Mouse (Mus musculus) erythroid progenitor cell, adult 5-6 weeks (primary cell): ENCODE data around the gene 2310039H08Rik. TPM values are rescaled to one million over a fixed set of nuclear protein-coding genes. Genes with fewer than 3 reads are reported as not detected.

Experiments
- ATAC-seq: replicated peaks from 2 replicates; pipeline ENCODE4 v1.8.0; 2016; ENCODE audit warnings: moderate number of reproducible peaks, mild to moderate bottlenecking, moderate TSS enrichment, inconsistent platforms; ENCODE audit not compliant: poor library complexity, low FRiP score, severe bottlenecking
- total RNA-seq, 2 experiments: library from RNA; stranded (forward) in 1 of 2; stranded (reverse) in 1 of 2; fragments of 150-400 nt in 1 of 2; fragments of 186-747, 209-891 nt in 1 of 2; gene quantifications; 2 replicates each; pipeline versions ENCODE4 v1.2.3 to v1.2.4; 2015 to 2017; ENCODE audit warnings: low replicate concordance in 2 of 2

The 2310039H08Rik gene
- total RNA-seq, 2 experiments from 2014 or later, result 4.2 to 15.1 TPM

DNA sequence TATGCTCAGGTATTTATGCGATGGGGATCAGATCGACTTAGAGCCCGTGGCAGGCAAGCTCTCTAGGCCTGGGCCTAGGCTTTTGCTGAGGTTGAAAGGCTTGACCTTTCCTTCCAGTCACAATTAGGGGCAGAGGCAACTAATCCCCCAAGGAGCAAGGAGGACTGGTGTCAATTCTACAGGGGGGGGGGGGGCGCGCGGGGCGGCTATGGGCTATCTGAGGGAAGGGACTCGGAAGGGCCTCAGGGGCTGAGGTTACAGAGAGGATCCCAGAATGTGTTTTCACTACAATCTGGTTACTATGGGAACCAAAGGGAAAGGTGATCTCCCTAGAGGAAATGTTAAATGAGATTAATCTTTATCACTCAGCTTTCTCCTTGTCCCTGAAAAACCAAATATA is 25.0 kb downstream of the 2310039H08Rik start:
- ATAC-seq, result no peak

DNA sequence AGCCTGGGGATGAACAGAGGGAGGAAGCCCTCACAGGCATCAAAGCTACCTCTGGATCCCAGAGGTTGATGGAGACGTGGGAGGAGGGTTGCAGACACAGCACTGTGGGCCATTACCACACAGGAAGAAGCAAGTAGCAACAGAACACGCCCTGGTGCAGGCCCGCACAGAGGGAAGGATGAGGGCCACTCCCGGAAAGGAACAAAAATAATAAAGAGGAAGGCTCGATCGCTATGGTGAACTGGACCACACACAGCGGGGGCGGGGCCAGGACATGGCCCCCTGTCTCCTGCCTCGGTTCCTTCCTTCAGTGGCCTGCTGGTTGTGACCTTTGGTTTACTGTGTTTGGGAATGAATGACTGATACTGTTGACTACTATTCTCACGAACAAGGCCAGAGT is 27.2 kb downstream of the 2310039H08Rik start:
- ATAC-seq, result no peak

DNA sequence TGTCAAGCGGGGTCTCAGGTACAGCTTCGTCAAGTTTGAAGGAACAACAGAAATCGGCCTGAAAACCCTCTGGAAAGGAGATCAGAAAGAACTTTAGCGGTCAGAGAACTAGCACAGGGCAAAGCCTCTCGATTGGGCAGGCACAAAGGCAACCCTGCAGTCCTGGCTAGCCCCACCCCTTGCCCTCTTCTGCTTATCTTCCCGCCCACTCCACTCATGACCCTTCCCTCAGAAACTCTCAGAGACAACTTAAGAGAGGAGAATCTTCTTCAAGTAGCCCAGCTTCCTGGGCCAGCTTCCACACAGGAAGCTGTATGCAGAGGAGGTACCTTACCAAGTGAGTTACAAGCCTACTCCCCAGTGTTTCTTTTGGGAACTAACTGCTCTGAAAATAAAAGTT is 29.3 kb downstream of the 2310039H08Rik start:
- ATAC-seq, result no peak

DNA sequence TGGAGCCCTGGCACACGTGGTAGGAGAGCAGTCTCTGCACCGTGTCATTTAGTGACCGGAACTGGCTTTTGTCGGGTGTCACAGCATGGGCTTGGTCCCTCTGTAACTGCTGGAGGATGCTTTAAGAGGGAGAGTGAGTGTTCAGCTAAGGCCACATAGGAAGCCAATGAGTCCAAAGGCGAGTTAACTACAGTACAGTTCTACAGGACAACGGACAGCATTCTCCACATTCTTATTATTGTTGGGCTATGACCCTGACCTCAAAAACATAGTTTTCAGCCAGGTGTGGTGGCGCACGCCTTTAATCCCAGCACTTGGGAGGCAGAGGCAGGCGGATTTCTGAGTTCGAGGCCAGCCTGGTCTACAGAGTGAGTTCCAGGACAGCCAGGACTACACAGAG is 35.9 kb downstream of the 2310039H08Rik start:
- ATAC-seq, result no peak

DNA sequence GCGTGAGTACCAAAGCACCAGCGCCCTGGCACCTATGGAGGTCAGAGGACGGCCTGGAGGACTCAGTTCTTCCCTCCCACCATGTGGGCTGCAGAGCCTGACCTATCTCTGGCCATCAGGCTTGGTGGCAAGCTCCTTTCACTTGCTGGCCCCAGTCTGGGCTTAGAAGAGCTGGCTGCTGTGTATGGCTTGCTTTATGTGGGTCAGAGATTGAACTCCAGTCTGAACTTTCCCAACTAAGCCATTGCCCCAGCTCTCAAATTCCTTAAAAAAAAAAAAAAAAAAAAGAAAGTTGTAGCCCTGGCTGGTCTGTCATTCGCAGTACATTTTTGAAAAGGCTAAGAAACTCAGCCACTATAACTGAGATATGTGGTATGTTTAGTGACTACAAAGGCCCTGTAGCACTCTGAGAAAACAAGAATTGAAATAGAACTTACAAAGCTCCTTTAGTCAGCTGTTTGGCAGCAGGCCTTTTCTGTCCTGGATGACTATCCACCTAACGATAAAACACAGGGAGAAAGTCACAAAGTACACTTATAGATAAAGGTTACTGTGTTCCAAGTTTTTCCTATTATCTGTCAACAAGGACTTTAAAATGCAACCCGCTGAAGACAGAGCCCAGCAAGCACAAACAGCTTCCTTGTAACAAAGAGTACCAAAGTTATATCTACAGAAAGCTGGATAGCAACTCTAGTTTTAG is 36.8 kb downstream of the 2310039H08Rik start:
- no peak for ATAC-seq

DNA sequence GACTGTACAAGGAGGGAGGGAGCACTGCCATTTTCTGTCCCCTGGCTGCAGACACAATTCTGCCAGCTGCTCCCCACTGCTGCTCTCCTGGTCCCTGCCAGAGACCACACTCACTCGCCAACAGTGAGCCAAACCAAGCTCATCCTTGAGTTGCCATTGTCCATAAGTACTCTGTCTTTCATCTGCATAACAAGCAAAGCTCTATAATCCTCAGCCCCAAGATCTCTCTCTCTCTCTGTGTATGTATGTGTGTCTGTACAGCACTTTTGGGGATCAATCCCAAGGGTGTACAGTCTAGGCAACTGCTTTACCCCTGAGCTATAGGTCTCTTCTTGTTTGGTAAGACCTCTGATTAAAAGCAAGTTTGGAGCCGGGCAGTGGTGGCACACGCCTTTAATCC is 38.2 kb downstream of the 2310039H08Rik start:
- no peak for ATAC-seq

DNA sequence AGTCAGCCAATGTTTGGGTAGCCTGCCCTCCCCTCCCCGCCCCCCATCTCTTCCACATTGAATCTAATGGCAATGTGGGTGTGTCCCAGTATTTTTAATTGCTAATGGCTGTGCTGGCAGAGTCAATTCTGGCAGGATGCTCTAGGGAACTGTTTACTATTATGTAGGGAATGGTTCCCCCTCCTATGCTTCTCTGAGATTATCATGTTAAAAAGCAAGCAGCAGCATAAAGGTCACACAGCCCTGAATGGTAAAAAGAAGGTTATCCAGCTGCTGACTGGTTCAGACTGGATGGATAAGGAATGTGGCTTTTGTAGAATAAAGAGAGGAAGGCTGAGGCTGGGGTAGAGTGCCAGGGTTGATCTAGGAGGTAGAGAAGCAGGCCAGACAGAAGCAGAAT is 40.0 kb downstream of the 2310039H08Rik start:
- ATAC-seq, result no peak

DNA sequence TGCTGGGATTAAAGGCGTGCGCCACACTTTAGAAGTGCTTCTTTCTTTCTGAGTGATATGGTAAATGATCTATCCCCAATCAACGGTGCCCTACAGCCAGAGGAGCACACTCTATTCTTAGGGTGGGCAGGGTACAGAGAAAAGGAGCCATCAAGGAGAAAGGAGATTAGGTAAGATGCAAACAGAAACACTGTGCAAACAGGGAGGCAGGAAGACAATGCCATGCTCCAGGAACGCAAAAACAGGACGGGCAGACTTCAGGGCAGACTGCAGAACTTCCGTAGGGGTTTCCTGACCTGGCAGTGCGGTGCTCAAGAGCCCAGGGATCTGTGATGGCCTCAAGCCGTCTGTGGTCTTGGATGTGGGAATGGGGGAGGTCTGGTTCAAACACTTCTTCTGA is 41.2 kb downstream of the 2310039H08Rik start:
- no peak for ATAC-seq

DNA sequence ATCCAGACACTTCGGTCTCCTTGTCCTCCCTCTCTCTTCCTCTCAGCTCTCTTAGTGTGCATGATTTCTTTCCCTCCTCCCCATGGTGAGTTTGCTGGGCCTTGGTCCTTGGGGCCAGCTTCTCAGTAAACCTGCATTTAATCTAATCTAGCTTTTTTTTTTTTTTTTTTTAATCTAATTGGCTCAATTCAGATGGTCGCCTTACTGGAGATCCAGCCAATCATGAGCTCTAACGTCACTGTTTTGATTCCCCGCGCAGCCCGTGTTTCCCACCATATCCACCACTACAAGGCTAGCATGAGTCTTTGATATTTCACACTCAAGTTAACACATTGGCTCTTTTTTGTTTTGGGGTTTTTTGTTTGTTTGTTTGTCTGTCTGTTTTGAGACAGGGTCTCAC is 42.1 kb downstream of the 2310039H08Rik start:
- ATAC-seq, result no peak

DNA sequence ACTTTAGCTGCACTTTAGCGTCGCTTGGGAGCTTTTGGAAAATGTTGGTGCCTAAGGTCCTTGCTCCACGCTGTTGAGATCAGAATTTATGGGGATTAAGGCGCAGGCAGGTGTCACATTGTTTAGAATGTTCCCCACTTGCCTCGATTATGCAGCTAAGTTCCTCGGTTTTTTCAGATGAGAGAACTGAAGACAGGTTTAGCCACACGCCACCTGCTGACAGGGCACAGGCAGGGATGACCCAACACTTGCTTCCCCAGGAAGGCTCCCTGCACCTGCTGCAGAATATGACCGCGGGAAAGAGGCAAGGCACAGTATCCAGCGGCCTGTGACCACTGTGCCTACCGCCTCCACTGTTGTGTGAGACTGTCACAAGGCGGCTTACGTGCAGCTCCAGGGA is 43.9 kb downstream of the 2310039H08Rik start:
- no peak for ATAC-seq

DNA sequence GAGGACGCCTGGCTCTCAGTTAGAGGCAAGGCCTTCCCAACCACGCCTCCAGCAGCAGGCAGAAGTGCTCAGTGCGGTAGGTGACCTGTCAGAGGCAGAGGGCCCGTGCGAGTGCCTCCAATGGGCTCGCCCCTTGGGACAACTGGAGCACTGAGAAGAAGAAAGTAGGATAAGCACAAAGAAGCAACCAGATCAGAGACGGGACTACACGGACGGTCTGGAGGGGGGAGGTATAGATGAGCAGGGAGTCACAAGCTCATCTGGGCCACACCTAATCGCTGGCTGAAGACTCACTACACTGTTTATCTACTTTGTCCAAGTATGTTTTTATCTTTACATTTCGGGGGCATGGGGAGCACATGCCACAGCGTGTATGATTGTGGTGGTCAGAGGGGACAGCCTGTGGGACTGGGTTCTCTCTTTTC is 45.3 kb downstream of the 2310039H08Rik start:
- ATAC-seq, result peak; percentile 91

DNA sequence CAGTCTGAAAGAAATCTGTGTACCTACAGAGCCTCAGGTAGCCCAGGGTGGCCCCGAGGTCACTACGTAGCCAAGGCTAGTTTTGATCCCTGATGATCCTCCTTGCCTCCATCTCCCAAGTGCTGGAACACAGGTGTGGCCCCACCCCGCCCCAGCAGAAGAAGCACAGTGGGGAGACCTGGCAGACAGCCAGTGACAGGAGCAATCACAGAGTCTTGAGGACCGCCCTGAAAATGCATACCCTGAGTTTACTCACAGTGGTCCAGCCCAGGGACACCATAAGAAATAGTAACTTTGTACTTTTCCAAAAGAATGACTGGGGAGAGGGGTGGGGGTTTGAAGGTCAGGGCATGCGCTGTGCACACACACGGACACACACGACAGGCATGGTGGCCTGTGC is 48.2 kb downstream of the 2310039H08Rik start:
- no peak for ATAC-seq

Other genes with a start within 250 kb of the 2310039H08Rik start
- gene Cul9, start 226.2 kb upstream of the 2310039H08Rik start, total RNA-seq (2015; ENCODE audit: low replicate concordance), result 0.42 and 5.8 TPM in 2 replicates
- gene Cul9, start 226.2 kb upstream of the 2310039H08Rik start, total RNA-seq (2017; ENCODE audit: low replicate concordance), result 0.26 TPM in 1 of 2 replicates, not detected in the other
- gene Srf, start 216.5 kb upstream of the 2310039H08Rik start, total RNA-seq (2015; ENCODE audit: low replicate concordance), result 12.2 and 23.8 TPM in 2 replicates
- gene Srf, start 216.5 kb upstream of the 2310039H08Rik start, total RNA-seq (2017; ENCODE audit: low replicate concordance), result 7.2 and 9.9 TPM in 2 replicates
- not detected in 2 replicates for gene Ptk7, start 143.1 kb upstream of the 2310039H08Rik start, total RNA-seq (2015; ENCODE audit: low replicate concordance)
- gene Ptk7, start 143.1 kb upstream of the 2310039H08Rik start, total RNA-seq (2017; ENCODE audit: low replicate concordance), result 0.30 TPM in 1 of 2 replicates, not detected in the other
- gene Klc4, start 126.6 kb upstream of the 2310039H08Rik start, total RNA-seq (2015; ENCODE audit: low replicate concordance), result 1.3 and 2.9 TPM in 2 replicates
- 4.5 and 5.5 TPM in 2 replicates for gene Klc4, start 126.6 kb upstream of the 2310039H08Rik start, total RNA-seq (2017; ENCODE audit: low replicate concordance)
- 5.8 and 10.9 TPM in 2 replicates for gene Mrpl2, start 126.4 kb upstream of the 2310039H08Rik start, total RNA-seq (2015; ENCODE audit: low replicate concordance)
- 12.5 and 13.3 TPM in 2 replicates for gene Mrpl2, start 126.4 kb upstream of the 2310039H08Rik start, total RNA-seq (2017; ENCODE audit: low replicate concordance)
- 1.7 TPM in 1 of 2 replicates, not detected in the other for gene Cul7, start 122.3 kb upstream of the 2310039H08Rik start, total RNA-seq (2015; ENCODE audit: low replicate concordance)
- 0.30 and 0.39 TPM in 2 replicates for gene Cul7, start 122.3 kb upstream of the 2310039H08Rik start, total RNA-seq (2017; ENCODE audit: low replicate concordance)
- gene Rrp36, start 98.3 kb upstream of the 2310039H08Rik start, total RNA-seq (2015; ENCODE audit: low replicate concordance), result 2.5 TPM in 1 of 2 replicates, not detected in the other
- 8.6 and 23.7 TPM in 2 replicates for gene Rrp36, start 98.3 kb upstream of the 2310039H08Rik start, total RNA-seq (2017; ENCODE audit: low replicate concordance)
- 15.1 and 22.6 TPM in 2 replicates for gene Mea1, start 93.8 kb upstream of the 2310039H08Rik start, total RNA-seq (2015; ENCODE audit: low replicate concordance)
- 4.2 and 10.9 TPM in 2 replicates for gene Mea1, start 93.8 kb upstream of the 2310039H08Rik start, total RNA-seq (2017; ENCODE audit: low replicate concordance)
- 16.9 and 23.1 TPM in 2 replicates for gene Klhdc3, start 91.7 kb upstream of the 2310039H08Rik start, total RNA-seq (2015; ENCODE audit: low replicate concordance)
- 5.1 and 17.2 TPM in 2 replicates for gene Klhdc3, start 91.7 kb upstream of the 2310039H08Rik start, total RNA-seq (2017; ENCODE audit: low replicate concordance)
- gene Ppp2r5d, start 67.5 kb upstream of the 2310039H08Rik start, total RNA-seq (2015; ENCODE audit: low replicate concordance), result 15.1 and 18.4 TPM in 2 replicates
- 17.1 and 22.8 TPM in 2 replicates for gene Ppp2r5d, start 67.5 kb upstream of the 2310039H08Rik start, total RNA-seq (2017; ENCODE audit: low replicate concordance)
- gene Pex6, start 61.2 kb upstream of the 2310039H08Rik start, total RNA-seq (2015; ENCODE audit: low replicate concordance), result 1.1 TPM in 1 of 2 replicates, not detected in the other
- gene Pex6, start 61.2 kb upstream of the 2310039H08Rik start, total RNA-seq (2017; ENCODE audit: low replicate concordance), result 1.8 and 4.2 TPM in 2 replicates
- not detected in 2 replicates for gene Gnmt, start 43.5 kb upstream of the 2310039H08Rik start, total RNA-seq (2015; ENCODE audit: low replicate concordance)
- gene Gnmt, start 43.5 kb upstream of the 2310039H08Rik start, total RNA-seq (2017; ENCODE audit: low replicate concordance), result not detected in 2 replicates
- 3.4 and 3.6 TPM in 2 replicates for gene Cnpy3, start 20.4 kb upstream of the 2310039H08Rik start, total RNA-seq (2015; ENCODE audit: low replicate concordance)
- gene Cnpy3, start 20.4 kb upstream of the 2310039H08Rik start, total RNA-seq (2017; ENCODE audit: low replicate concordance), result 7.2 and 7.7 TPM in 2 replicates
- not detected in 2 replicates for gene Ptcra, start 8.9 kb upstream of the 2310039H08Rik start, total RNA-seq (2015; ENCODE audit: low replicate concordance)
- not detected in 2 replicates for gene Ptcra, start 8.9 kb upstream of the 2310039H08Rik start, total RNA-seq (2017; ENCODE audit: low replicate concordance)
- 29.9 and 35.6 TPM in 2 replicates for gene Rpl7l1, start 10.0 kb downstream of the 2310039H08Rik start, total RNA-seq (2015; ENCODE audit: low replicate concordance)
- 25.2 and 69.6 TPM in 2 replicates for gene Rpl7l1, start 10.0 kb downstream of the 2310039H08Rik start, total RNA-seq (2017; ENCODE audit: low replicate concordance)
- gene Bicral, start 85.8 kb downstream of the 2310039H08Rik start, total RNA-seq (2015; ENCODE audit: low replicate concordance), result 28.8 and 64.6 TPM in 2 replicates
- 18.7 and 68.4 TPM in 2 replicates for gene Bicral, start 85.8 kb downstream of the 2310039H08Rik start, total RNA-seq (2017; ENCODE audit: low replicate concordance)
- 3.2 and 7.5 TPM in 2 replicates for gene Tbcc, start 118.0 kb downstream of the 2310039H08Rik start, total RNA-seq (2015; ENCODE audit: low replicate concordance)
- gene Tbcc, start 118.0 kb downstream of the 2310039H08Rik start, total RNA-seq (2017; ENCODE audit: low replicate concordance), result 1.1 and 2.7 TPM in 2 replicates
- not detected in 2 replicates for gene Prph2, start 137.8 kb downstream of the 2310039H08Rik start, total RNA-seq (2015; ENCODE audit: low replicate concordance)
- gene Prph2, start 137.8 kb downstream of the 2310039H08Rik start, total RNA-seq (2017; ENCODE audit: low replicate concordance), result not detected in 2 replicates
- gene Ubr2, start 237.9 kb downstream of the 2310039H08Rik start, total RNA-seq (2015; ENCODE audit: low replicate concordance), result 27.8 and 73.8 TPM in 2 replicates
- 43.5 and 52.1 TPM in 2 replicates for gene Ubr2, start 237.9 kb downstream of the 2310039H08Rik start, total RNA-seq (2017; ENCODE audit: low replicate concordance)